Comparison of ENCODE assay signal across 8 mouse cellular contexts in genomic region chr19:12475380-12476250, GRCm38 (mm10). TPM values are rescaled to one million over a fixed set of nuclear protein-coding genes. Genes with fewer than 3 reads are reported as not detected.
DNase-seq lines count a peak whose midpoint lies in the region; ATAC-seq lines count a peak whose summit lies in the region.

No protein-coding gene starts in this region.

- H3K36me3 ChIP-seq in liver, embryonic 11.5 days (ENCODE audit: control insufficient read depth, insufficient read depth, low read length) = no peaks in the 10 kb centered on the region
- no peaks in the 10 kb centered on the region; the same call in 1 of the 2 replicates for H3K36me3 ChIP-seq in intestine, embryonic 16.5 days (ENCODE audit: control insufficient read depth, insufficient read depth, low read length)
- H3K36me3 ChIP-seq in midbrain, embryonic 15.5 days (replicated peaks) = peaks cover 33% of the 10 kb centered on the region; the same call in 1 of the 2 replicates
- H3K36me3 ChIP-seq in splenic B cell, adult 2 months (ENCODE audit: control insufficient read depth, insufficient read depth, low read length, poor library complexity, severe bottlenecking) = no peaks in the 10 kb centered on the region

- WGBS in liver, embryonic 11.5 days = 73% methylated on average over 15 of the region's 15 CpGs
- 51% methylated on average over 15 of the region's 15 CpGs for WGBS in intestine, embryonic 16.5 days
- WGBS in midbrain, embryonic 15.5 days = 61% methylated on average over 15 of the region's 15 CpGs

- H3K4me1 ChIP-seq in liver, embryonic 11.5 days (replicated peaks; ENCODE audit: control insufficient read depth, insufficient read depth, low read length) = no peaks in the 10 kb centered on the region
- H3K4me1 ChIP-seq in intestine, embryonic 16.5 days (ENCODE audit: control insufficient read depth, insufficient read depth, low read length) = peaks cover 28% of the 10 kb centered on the region
- peaks cover 10% of the 10 kb centered on the region; the same call in 1 of the 2 replicates for H3K4me1 ChIP-seq in midbrain, embryonic 15.5 days

- peak; percentile 51 for DNase-seq in liver
- no peak for DNase-seq in liver, embryonic 11.5 days (ENCODE audit: low spot score)
- DNase-seq in cerebellum, postnatal 36 days = peak; percentile 79 to 81
- DNase-seq in heart, adult 11 months = peak; percentile 99
- peak; percentile 80 to 95 for DNase-seq in left cerebral cortex, adult 9 months (ENCODE audit: low spot score in 2 of 2)
- DNase-seq in splenic B cell, adult 2 months (ENCODE audit: low read depth, low spot score) = peak; percentile 59

- H3K4me2 ChIP-seq in liver, embryonic 11.5 days = no peak overlapping the region
- H3K4me2 ChIP-seq in intestine, embryonic 16.5 days (ENCODE audit: low read depth, low read length) = peak overlapping the region; percentile 13; the same call in 1 of the 2 replicates
- H3K4me2 ChIP-seq in midbrain, embryonic 15.5 days = no peak overlapping the region

- no peaks in the 10 kb centered on the region for H3K27me3 ChIP-seq in liver, embryonic 11.5 days (replicated peaks; ENCODE audit: control insufficient read depth, insufficient read depth, low read length)
- no peaks in the 10 kb centered on the region for H3K27me3 ChIP-seq in intestine, embryonic 16.5 days (replicated peaks; ENCODE audit: control insufficient read depth, insufficient read depth, low read length)
- H3K27me3 ChIP-seq in midbrain, embryonic 15.5 days (replicated peaks) = no peaks in the 10 kb centered on the region
- H3K27me3 ChIP-seq in splenic B cell, adult 2 months (ENCODE audit: control insufficient read depth, insufficient read depth, low read length, poor library complexity, severe bottlenecking) = no peaks in the 10 kb centered on the region

- no peaks in the 10 kb centered on the region for H3K9me3 ChIP-seq in liver, embryonic 11.5 days (ENCODE audit: control insufficient read depth, low read length)
- no peaks in the 10 kb centered on the region for H3K9me3 ChIP-seq in intestine, embryonic 16.5 days (ENCODE audit: control insufficient read depth, low read length)
- no peaks in the 10 kb centered on the region for H3K9me3 ChIP-seq in midbrain, embryonic 15.5 days

- no peak; the same call in 1 of the 2 replicates for ATAC-seq in liver, embryonic 11.5 days (replicated peaks; ENCODE audit: low FRiP score)
- peak; percentile 94 for ATAC-seq in intestine, embryonic 16.5 days
- ATAC-seq in midbrain, embryonic 15.5 days (replicated peaks) = peak; percentile 95

- H3K4me3 ChIP-seq in liver, embryonic 11.5 days (ENCODE audit: low read depth, low read length) = no peak overlapping the region
- H3K4me3 ChIP-seq in intestine, embryonic 16.5 days (ENCODE audit: low read length) = no peak overlapping the region
- no peak overlapping the region for H3K4me3 ChIP-seq in midbrain, embryonic 15.5 days

- no peak overlapping the region for H3K27ac ChIP-seq in liver, embryonic 11.5 days (ENCODE audit: low read depth, low read length)
- H3K27ac ChIP-seq in intestine, embryonic 16.5 days (ENCODE audit: low read length) = peak overlapping the region; percentile 81
- H3K27ac ChIP-seq in midbrain, embryonic 15.5 days = peak overlapping the region; percentile 62

- H3K9ac ChIP-seq in liver, embryonic 11.5 days (ENCODE audit: low read depth, low read length) = no peak overlapping the region
- peak overlapping the region; percentile 30; the same call in 1 of the 2 replicates for H3K9ac ChIP-seq in intestine, embryonic 16.5 days (ENCODE audit: low read depth, low read length)
- H3K9ac ChIP-seq in midbrain, embryonic 15.5 days = no peak overlapping the region

RNA-seq across cellular contexts. Expression of gene Mpeg1, which starts 15.0 kb away (rescaled TPM):
- 0.81 and 1.2 TPM in 2 replicates for polyA plus RNA-seq in liver, embryonic 11.5 days (2014; fragmentation: Nextera tagmentation; extraction: Ambion mirVana)
- polyA plus RNA-seq in intestine, embryonic 16.5 days (2015; fragmentation: Nextera tagmentation; extraction: Ambion mirVana) = 0.97 and 1.0 TPM in 2 replicates
- 0.62 and 0.73 TPM in 2 replicates for polyA plus RNA-seq in midbrain, embryonic 15.5 days (2015; fragmentation: Nextera tagmentation; extraction: Ambion mirVana)

RNA-seq across cellular contexts. Expression of gene Dtx4, which starts 25.6 kb away (rescaled TPM):
- 3.8 and 4.9 TPM in 2 replicates for polyA plus RNA-seq in liver, embryonic 11.5 days (2014; fragmentation: Nextera tagmentation; extraction: Ambion mirVana)
- 9.9 and 11.1 TPM in 2 replicates for polyA plus RNA-seq in intestine, embryonic 16.5 days (2015; fragmentation: Nextera tagmentation; extraction: Ambion mirVana)
- 43.3 and 43.4 TPM in 2 replicates for polyA plus RNA-seq in midbrain, embryonic 15.5 days (2015; fragmentation: Nextera tagmentation; extraction: Ambion mirVana)

RNA-seq across cellular contexts. Expression of gene Pfpl, which starts 47.9 kb away (rescaled TPM):
- polyA plus RNA-seq in liver, embryonic 11.5 days (2014; fragmentation: Nextera tagmentation; extraction: Ambion mirVana) = not detected in 2 replicates
- not detected in 2 replicates for polyA plus RNA-seq in intestine, embryonic 16.5 days (2015; fragmentation: Nextera tagmentation; extraction: Ambion mirVana)
- polyA plus RNA-seq in midbrain, embryonic 15.5 days (2015; fragmentation: Nextera tagmentation; extraction: Ambion mirVana) = not detected in 2 replicates

RNA-seq across cellular contexts. Expression of gene Olfr1441, which starts 58.4 kb away (rescaled TPM):
- polyA plus RNA-seq in liver, embryonic 11.5 days (2014; fragmentation: Nextera tagmentation; extraction: Ambion mirVana) = not detected in 2 replicates
- not detected in 2 replicates for polyA plus RNA-seq in intestine, embryonic 16.5 days (2015; fragmentation: Nextera tagmentation; extraction: Ambion mirVana)
- not detected in 2 replicates for polyA plus RNA-seq in midbrain, embryonic 15.5 days (2015; fragmentation: Nextera tagmentation; extraction: Ambion mirVana)
